Mouse (Mus musculus): ENCODE data around the gene Tagln3. TPM values are rescaled to one million over a fixed set of nuclear protein-coding genes. Genes with fewer than 3 reads are reported as not detected.

Gene Tagln3
- polyA plus RNA-seq, 1 experiment from 2014 or later: 8.9 TPM

DNA sequence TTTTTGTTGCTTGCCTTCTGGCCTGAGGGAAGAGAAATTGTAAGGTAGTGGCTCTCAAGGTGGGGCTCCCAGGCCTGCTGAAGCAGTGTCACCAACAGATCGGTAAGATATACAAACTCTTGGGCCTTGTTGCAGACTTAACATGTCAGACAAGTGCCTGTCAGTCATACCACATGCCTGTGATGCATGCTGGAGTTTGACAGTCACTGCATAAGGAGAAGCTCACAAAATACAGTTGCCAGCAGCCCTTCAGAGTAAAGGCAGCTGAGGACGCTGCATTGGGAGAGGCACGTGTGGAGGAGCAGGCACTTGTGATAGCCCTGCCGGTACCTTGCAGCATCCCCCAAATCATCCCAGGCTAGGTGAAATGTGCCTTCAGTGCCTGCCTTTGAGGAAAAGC is 6.1 kb downstream of the Tagln3 start:
- Histone ChIP-seq H3K27me3 (no peaks in the 10 kb centered on the region), H3K27ac (replicated peaks) (no peak overlapping the region), H3K4me2 (replicated peaks) (no peak overlapping the region), H3K4me3 (replicated peaks) (no peak overlapping the region), H3K9me3 (replicated peaks) (0 out of 2 replicates have a peak, but pooled peaks cover 6% of the 10 kb centered on the region), H3K36me3 (no peaks in the 10 kb centered on the region), H3K4me1 (peaks cover under 1% of the 10 kb centered on the region; the same call in 1 of the 2 replicates), H3K9ac (no peak overlapping the region)
- 88% methylated on average over 4 of the region's 4 CpGs for WGBS
- no peak for ATAC-seq (ENCODE audit: insufficient number of reproducible peaks, low FRiP score, low TSS enrichment, low read depth)

DNA sequence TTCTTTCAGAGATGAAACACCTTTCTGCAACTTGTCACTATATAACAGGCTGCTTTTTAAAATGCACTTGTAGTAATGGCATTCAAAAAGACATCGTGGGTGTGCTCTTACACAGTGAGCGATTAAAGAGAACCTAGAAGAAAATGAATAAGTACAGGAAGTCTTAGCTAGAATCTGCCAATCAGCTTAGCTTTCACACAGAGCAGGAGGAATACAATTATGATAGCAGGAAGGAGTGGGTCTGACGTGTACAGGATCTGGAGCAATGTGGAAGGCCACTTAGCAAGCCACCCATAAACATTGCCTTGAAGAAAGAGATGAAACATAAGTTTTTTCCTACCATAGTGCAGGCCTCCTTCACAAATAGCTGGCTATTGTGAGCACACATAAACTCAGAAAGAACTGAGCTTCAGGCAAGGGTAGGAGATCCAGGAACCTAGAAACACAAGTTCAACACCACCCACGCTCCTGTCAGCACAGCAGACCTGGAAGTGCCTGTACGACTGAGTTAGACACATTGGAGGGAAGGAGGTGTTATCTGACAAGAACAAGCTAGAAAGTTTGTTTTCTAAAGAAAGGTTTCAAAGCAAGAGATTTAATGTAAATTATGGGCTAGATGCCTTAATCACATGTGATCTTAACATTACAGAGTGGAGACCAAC is 9.8 kb downstream of the Tagln3 start:
- H3K4me2 ChIP-seq (replicated peaks): no peak overlapping the region
- H3K9me3 ChIP-seq (replicated peaks): 0 out of 2 replicates have a peak, but pooled peaks cover 6% of the 10 kb centered on the region
- H3K4me1 ChIP-seq: no peaks in the 10 kb centered on the region
- H3K27ac ChIP-seq (replicated peaks): no peak overlapping the region
- H3K9ac ChIP-seq: no peak overlapping the region
- no peak for ATAC-seq (ENCODE audit: insufficient number of reproducible peaks, low FRiP score, low TSS enrichment, low read depth)
- H3K36me3 ChIP-seq: no peaks in the 10 kb centered on the region
- no peaks in the 10 kb centered on the region for H3K27me3 ChIP-seq
- no peak overlapping the region for H3K4me3 ChIP-seq (replicated peaks)
- 80% methylated on average over 5 of the region's 5 CpGs for WGBS

DNA sequence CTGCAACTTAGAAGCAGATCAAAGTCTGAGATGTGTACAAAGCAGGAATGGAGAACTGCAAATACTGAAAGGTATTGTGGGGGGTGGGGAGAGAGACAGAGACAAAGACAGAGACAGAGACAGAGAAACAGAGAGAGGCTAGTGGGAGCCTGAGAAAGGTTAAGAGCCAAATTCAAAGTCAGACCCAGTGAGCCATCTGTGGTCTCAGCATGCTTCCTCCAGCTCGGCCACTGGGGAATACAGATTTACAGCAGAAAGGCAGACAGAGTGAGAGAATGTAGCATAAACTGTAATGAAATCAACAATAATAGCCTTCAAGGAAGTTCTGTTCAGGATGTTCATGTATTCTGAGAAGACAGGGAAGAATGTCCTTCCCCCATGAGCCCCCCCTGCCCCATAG is 10.5 kb downstream of the Tagln3 start:
- Histone ChIP-seq H3K4me1 (no peaks in the 10 kb centered on the region), H3K36me3 (no peaks in the 10 kb centered on the region), H3K27me3 (no peaks in the 10 kb centered on the region), H3K9me3 (replicated peaks) (0 out of 2 replicates have a peak, but pooled peaks cover 6% of the 10 kb centered on the region), H3K27ac (replicated peaks) (no peak overlapping the region), H3K4me2 (replicated peaks) (no peak overlapping the region), H3K9ac (no peak overlapping the region), H3K4me3 (replicated peaks) (no peak overlapping the region)
- no peak for ATAC-seq (ENCODE audit: insufficient number of reproducible peaks, low FRiP score, low TSS enrichment, low read depth)
- 67% methylated on average over 1 of the region's 1 CpGs for WGBS

DNA sequence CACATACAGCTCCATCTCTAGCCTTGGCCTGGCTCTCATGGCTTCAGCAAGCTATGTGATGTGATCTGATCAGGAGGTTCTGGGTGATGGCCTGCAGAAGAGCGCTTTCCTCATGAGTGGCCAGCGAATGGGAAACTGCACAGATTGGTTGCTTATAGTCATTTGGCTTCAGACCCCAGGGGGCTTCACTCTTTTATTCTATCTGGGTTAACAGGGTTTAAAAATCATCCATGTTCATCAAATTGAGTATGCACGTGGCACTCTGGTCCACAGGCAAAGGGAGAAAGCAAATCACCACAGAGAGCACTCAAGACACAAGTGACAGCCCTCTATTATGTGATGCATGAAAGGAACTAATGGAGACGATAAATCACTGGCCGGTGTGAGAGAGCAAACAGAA is 11.1 kb downstream of the Tagln3 start:
- 0 out of 2 replicates have a peak, but pooled peaks cover 6% of the 10 kb centered on the region for H3K9me3 ChIP-seq (replicated peaks)
- no peak overlapping the region for H3K4me2 ChIP-seq (replicated peaks)
- H3K27ac ChIP-seq (replicated peaks): no peak overlapping the region
- WGBS: 92% methylated on average over 5 of the region's 5 CpGs
- no peaks in the 10 kb centered on the region for H3K27me3 ChIP-seq
- H3K36me3 ChIP-seq: no peaks in the 10 kb centered on the region
- no peaks in the 10 kb centered on the region for H3K4me1 ChIP-seq
- no peak for ATAC-seq (ENCODE audit: insufficient number of reproducible peaks, low FRiP score, low TSS enrichment, low read depth)
- H3K4me3 ChIP-seq (replicated peaks): no peak overlapping the region
- H3K9ac ChIP-seq: no peak overlapping the region

DNA sequence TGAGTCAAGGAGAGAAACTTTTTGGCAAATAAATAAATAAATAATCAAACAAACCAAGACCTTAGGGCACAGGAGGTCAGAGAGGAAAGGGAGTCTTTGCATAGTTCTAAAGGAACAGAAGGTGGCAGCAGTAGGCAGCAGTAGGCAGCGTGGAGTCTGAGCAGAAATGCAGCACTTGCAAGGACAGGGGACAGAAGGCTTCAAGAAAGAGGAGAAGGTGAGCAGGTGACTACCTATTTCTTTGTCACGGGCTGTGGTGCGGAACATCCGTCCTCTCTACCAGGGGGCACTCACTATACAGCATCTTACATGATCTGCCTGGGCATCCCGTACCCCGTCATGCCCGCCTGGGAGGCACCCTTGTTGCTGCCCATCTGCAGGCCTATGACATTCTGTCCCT is 13.1 kb downstream of the Tagln3 start:
- 0 out of 2 replicates have a peak, but pooled peaks cover 6% of the 10 kb centered on the region for H3K9me3 ChIP-seq (replicated peaks)
- no peak overlapping the region for H3K4me2 ChIP-seq (replicated peaks)
- no peaks in the 10 kb centered on the region for H3K36me3 ChIP-seq
- H3K9ac ChIP-seq: no peak overlapping the region
- no peak overlapping the region for H3K27ac ChIP-seq (replicated peaks)
- no peak overlapping the region for H3K4me3 ChIP-seq (replicated peaks)
- H3K27me3 ChIP-seq: no peaks in the 10 kb centered on the region
- 64% methylated on average over 7 of the region's 7 CpGs for WGBS
- ATAC-seq (ENCODE audit: insufficient number of reproducible peaks, low FRiP score, low TSS enrichment, low read depth): no peak
- no peaks in the 10 kb centered on the region for H3K4me1 ChIP-seq

DNA sequence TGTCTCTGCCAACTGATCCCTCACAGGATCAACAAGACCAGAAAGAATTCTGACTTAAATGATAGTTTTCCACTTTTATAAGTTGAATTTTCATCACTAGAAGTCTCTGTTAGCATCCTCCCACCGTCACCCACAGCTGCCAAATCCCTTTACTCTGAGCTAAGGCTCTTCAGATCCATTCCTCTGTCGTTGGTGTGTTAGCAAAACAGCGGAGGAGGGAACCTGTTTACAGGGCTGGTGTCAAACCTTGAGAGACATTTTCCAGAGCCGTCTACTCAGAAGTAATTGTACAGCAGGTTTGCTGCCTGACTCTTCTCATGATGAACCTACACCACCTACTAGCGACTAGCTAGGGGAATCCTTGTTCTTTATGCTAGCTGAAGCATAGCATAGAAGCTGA is 25.1 kb downstream of the Tagln3 start:
- H3K27ac ChIP-seq (replicated peaks): no peak overlapping the region
- H3K4me2 ChIP-seq (replicated peaks): no peak overlapping the region

DNA sequence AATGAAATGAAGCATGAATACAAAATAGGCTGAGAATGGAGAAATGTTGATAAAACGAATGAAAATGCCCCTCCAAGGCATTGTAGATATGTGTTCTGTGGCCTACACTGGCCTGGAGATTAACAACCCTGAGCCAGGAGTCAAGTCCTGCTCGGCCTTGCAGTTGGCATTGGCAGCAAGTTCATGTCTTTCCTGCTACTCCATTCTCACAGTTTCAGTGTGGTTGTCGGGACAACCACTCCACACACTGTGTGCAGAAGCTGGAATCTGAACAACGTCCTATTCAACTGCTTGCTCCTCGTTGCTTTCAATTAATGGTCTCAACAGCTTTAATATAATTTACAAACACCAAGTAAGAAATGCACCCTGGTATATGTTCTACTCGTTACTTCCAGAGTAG is 26.4 kb downstream of the Tagln3 start:
- Histone ChIP-seq H3K27me3 (no peaks in the 10 kb centered on the region), H3K9me3 (replicated peaks) (no peaks in the 10 kb centered on the region), H3K27ac (replicated peaks) (no peak overlapping the region), H3K4me2 (replicated peaks) (no peak overlapping the region), H3K36me3 (no peaks in the 10 kb centered on the region), H3K4me3 (replicated peaks) (no peak overlapping the region), H3K9ac (no peak overlapping the region), H3K4me1 (no peaks in the 10 kb centered on the region)
- no peak for ATAC-seq (ENCODE audit: insufficient number of reproducible peaks, low FRiP score, low TSS enrichment, low read depth)
- 81% methylated on average over 6 of the region's 6 CpGs for WGBS

More for the DNA sequence above, 25.1 kb downstream of the Tagln3 start:
- no peak for ATAC-seq (ENCODE audit: insufficient number of reproducible peaks, low FRiP score, low TSS enrichment, low read depth)
- Histone ChIP-seq H3K36me3 (no peaks in the 10 kb centered on the region), H3K4me1 (no peaks in the 10 kb centered on the region), H3K27me3 (no peaks in the 10 kb centered on the region), H3K9me3 (replicated peaks) (no peaks in the 10 kb centered on the region), H3K4me3 (replicated peaks) (no peak overlapping the region), H3K9ac (no peak overlapping the region)
- WGBS: 75% methylated on average over 5 of the region's 5 CpGs

DNA sequence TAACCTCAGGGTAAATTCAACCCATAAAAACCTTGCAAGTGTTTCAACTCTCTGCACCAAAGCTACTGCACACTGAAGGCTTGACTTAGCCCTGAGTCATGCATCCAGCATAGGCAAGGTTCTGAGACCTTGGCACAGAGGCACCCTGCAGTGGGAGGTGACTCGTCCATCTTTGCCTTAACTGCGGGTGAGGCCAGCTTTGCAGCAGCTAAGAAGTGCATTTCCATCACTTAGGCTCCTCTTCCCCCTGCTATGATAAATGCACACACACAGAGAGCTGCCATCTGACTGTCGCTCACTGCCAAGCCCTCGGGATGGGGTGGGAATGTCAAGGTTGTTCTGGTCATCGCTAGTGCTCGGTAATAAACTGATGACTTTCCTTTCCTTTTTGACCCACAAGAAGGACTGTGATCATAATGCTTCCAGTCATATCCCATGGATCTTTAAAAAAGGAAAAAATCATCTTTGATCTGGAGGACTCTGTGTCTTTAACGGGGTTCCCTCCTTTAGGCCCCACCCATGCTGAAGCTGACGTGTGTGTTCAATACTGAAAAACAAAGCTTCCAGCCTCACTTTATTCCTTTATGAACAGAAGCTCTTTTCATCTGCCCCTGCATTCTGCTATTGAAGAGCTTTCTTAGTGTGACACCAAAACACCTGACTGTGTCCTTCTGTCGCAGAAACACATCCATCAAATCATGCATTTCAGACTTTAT is 28.8 kb downstream of the Tagln3 start:
- 78% methylated on average over 9 of the region's 9 CpGs for WGBS
- Histone ChIP-seq H3K4me3 (replicated peaks) (no peak overlapping the region), H3K27ac (replicated peaks) (no peak overlapping the region), H3K4me1 (no peaks in the 10 kb centered on the region), H3K9ac (no peak overlapping the region), H3K4me2 (replicated peaks) (no peak overlapping the region), H3K27me3 (no peaks in the 10 kb centered on the region), H3K9me3 (replicated peaks) (no peaks in the 10 kb centered on the region), H3K36me3 (no peaks in the 10 kb centered on the region)
- no peak for ATAC-seq (ENCODE audit: insufficient number of reproducible peaks, low FRiP score, low TSS enrichment, low read depth)

DNA sequence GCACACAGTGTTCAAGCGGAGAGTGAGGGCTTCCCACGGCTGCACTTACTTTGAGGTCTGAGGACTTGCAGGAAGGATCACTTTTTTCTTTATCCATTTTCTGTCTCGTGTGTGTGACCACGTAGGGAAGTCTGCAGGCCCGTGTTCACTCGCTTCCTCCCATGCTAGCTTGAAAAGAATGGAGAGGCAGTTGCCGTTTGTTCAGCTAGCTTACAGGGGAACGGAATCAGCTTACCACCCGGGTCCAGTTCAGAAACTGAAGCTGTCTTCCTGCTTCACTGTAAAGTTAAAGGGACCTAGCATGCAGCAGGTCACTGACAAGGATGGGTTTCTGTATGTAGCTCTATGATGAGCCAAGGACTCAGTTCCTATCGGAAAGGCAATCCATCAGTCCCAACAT is 30.9 kb downstream of the Tagln3 start, which contains the start of gene Tmprss7:
Gene Tmprss7 (minus strand): TSS at position 101 of the 400 bp plus-strand sequence.
- ATAC-seq (ENCODE audit: insufficient number of reproducible peaks, low FRiP score, low TSS enrichment, low read depth): no peak
- 64% methylated on average over 10 of the region's 10 CpGs for WGBS
- no peak within 1 kb of the TSS for H3K27ac ChIP-seq (replicated peaks)

DNA sequence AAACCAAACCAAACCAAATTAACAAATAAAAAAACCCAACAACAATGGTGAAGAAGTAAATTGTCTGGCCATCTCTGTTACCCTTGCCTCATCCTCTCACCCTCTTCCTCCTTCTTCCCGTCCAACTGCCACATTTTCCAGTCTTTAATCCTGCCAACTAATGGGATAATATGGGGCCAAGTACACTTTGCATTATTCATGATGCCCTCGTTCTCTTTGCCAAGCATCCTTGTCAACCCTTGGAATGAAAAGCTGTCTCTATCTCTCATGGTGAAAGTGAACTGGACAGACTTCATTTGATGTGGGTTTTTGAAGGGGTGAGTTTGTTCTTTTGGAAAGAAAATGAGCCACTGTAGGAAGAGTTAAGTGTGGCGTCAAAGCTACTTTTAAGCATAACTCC is 31.6 kb downstream of the Tagln3 start:
- H3K27ac ChIP-seq (replicated peaks): no peak overlapping the region
- H3K9me3 ChIP-seq (replicated peaks): no peaks in the 10 kb centered on the region
- no peaks in the 10 kb centered on the region for H3K36me3 ChIP-seq
- no peak overlapping the region for H3K9ac ChIP-seq
- H3K4me1 ChIP-seq: 0 out of 2 replicates have a peak, but pooled peaks cover 3% of the 10 kb centered on the region
- H3K4me2 ChIP-seq (replicated peaks): no peak overlapping the region
- no peak overlapping the region for H3K4me3 ChIP-seq (replicated peaks)
- no peak for ATAC-seq (ENCODE audit: insufficient number of reproducible peaks, low FRiP score, low TSS enrichment, low read depth)
- 61% methylated on average over 3 of the region's 3 CpGs for WGBS
- H3K27me3 ChIP-seq: no peaks in the 10 kb centered on the region

More for the DNA sequence above, 30.9 kb downstream of the Tagln3 start, which contains the start of gene Tmprss7:
- no peaks in the 10 kb centered on the region for H3K27me3 ChIP-seq
- H3K9me3 ChIP-seq (replicated peaks): no peaks in the 10 kb centered on the region
- no peaks in the 10 kb centered on the region for H3K36me3 ChIP-seq
- 0 out of 2 replicates have a peak, but pooled peaks cover 3% of the 10 kb centered on the region for H3K4me1 ChIP-seq
- H3K4me2 ChIP-seq (replicated peaks): no peak within 1 kb of the TSS
- no peak within 1 kb of the TSS for H3K9ac ChIP-seq
- H3K4me3 ChIP-seq (replicated peaks): no peak within 1 kb of the TSS

DNA sequence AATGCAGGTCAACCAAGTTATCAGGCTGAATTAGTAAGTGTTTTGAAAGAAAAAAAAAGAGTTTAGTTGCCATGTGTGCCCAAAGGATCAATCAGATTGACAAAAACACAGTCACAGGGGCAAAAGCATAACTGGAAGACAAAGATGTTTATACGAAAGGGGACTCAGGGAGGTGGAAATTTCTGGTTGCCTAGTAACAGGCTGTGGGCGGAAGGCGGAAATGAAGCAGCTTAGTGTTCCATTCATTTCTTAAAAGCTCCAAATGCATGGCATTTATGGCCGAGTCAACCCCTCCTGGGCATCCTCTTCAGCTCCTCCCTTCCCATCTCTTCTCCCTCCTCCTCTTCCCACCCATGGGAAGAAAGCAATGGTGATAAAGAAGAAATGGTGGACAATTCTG is 34.2 kb downstream of the Tagln3 start:
- Histone ChIP-seq H3K9ac (no peak overlapping the region), H3K9me3 (replicated peaks) (no peaks in the 10 kb centered on the region), H3K4me3 (replicated peaks) (no peak overlapping the region), H3K36me3 (no peaks in the 10 kb centered on the region), H3K27me3 (no peaks in the 10 kb centered on the region), H3K4me1 (0 out of 2 replicates have a peak, but pooled peaks cover 3% of the 10 kb centered on the region), H3K4me2 (replicated peaks) (no peak overlapping the region), H3K27ac (replicated peaks) (no peak overlapping the region)
- ATAC-seq (ENCODE audit: insufficient number of reproducible peaks, low FRiP score, low TSS enrichment, low read depth): no peak
- 27% methylated on average over 4 of the region's 4 CpGs for WGBS
